Mouse (Mus musculus): ENCODE results near the gene Zc3hav1l. TPM values are rescaled to one million over a fixed set of nuclear protein-coding genes. Genes with fewer than 3 reads are reported as not detected.

Gene Zc3hav1l
- total RNA-seq, 2 experiments from 2014 or later = 4.3 to 6.5 TPM

Other genes with a start within 250 kb of the Zc3hav1l start
- not detected for gene Tmem213, start 190.0 kb downstream of the Zc3hav1l start, total RNA-seq (2021)
- 1 to 10 TPM; 1.8 to 2.3 TPM for gene Atp6v0a4, start 174.7 kb downstream of the Zc3hav1l start, total RNA-seq (2021)
- gene D630045J12Rik, start 45.2 kb downstream of the Zc3hav1l start, total RNA-seq (2021) = 1 to 10 TPM; 1.6 to 3.0 TPM
- gene Zc3hav1, start 55.3 kb upstream of the Zc3hav1l start, total RNA-seq (2021) = 10 to 100 TPM in 1 of 2 experiments, 1 to 10 TPM in 1; 9.1 to 11.2 TPM
- 1 to 10 TPM; 1.3 to 2.4 TPM for gene Ttc26, start 82.2 kb upstream of the Zc3hav1l start, total RNA-seq (2021)
- 10 to 100 TPM; 22.4 to 29.0 TPM for gene Ubn2, start 134.7 kb upstream of the Zc3hav1l start, total RNA-seq (2021)
- gene Fmc1, start 234.2 kb upstream of the Zc3hav1l start, total RNA-seq (2021) = 100 to 1,000 TPM; 104 to 112 TPM